Mouse (Mus musculus) inflammation-experienced regulatory T-cells, adult 6 months (primary cell): ENCODE measurements around the gene Rcor3. TPM values are rescaled to one million over a fixed set of nuclear protein-coding genes. Genes with fewer than 3 reads are reported as not detected.
A peak's percentile ranks its signal among the peaks of the same experiment; 100 is the strongest.

Source experiments
- ATAC-seq: one replicate; pipeline ENCODE4 v1.8.0; 2017
- polyA plus RNA-seq, 3 experiments: library from polyadenylated mRNA; unstranded; fragments of 100-300 nt; shearing (Covaris generic); gene quantifications; one replicate each; pipeline ENCODE4 v1.2.1; 2017

Rcor3 gene
- polyA plus RNA-seq, 3 experiments from 2014 or later, result 10.9 to 19.9 (median 14.6) TPM

DNA sequence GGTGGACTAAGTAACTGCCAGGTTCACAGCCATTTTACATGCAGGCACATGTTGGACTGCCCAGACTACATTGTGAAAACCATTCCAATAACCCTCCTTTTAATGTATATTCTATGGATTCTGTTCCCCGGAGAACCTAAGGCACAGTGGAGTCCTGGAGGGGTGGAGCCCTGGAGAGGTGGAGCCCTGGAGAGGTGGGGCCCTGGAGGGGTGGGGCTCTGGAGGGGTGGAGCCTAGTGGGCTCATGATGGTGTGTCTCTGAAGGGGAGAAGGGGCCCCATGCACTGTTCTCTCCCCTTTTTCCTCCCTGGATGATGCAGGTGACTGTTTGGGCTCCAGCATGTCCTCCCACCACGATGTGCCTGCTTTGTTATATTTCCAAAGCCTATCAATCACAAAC is 69.7 kb downstream of the Rcor3 start:
- ATAC-seq, result no peak

- no peak for ATAC-seq
These were observed 70.9 kb downstream of the Rcor3 start for GRCm38 (mm10) chr1:192066956-192067355.

GRCm38 (mm10) chr1:192063209-192063946 is 74.5 kb downstream of the Rcor3 start:
- no peak for ATAC-seq

GRCm38 (mm10) chr1:192062682-192063081 is 75.2 kb downstream of the Rcor3 start:
- ATAC-seq, result peak; percentile 77

GRCm38 (mm10) chr1:192061666-192062306 is 76.1 kb downstream of the Rcor3 start:
- peak; percentile 70 for ATAC-seq

- no peak for ATAC-seq
These were observed 79.0 kb downstream of the Rcor3 start for GRCm38 (mm10) chr1:192058911-192059310.

- ATAC-seq, result no peak
These were observed 84.1 kb downstream of the Rcor3 start for GRCm38 (mm10) chr1:192053726-192054125.

DNA sequence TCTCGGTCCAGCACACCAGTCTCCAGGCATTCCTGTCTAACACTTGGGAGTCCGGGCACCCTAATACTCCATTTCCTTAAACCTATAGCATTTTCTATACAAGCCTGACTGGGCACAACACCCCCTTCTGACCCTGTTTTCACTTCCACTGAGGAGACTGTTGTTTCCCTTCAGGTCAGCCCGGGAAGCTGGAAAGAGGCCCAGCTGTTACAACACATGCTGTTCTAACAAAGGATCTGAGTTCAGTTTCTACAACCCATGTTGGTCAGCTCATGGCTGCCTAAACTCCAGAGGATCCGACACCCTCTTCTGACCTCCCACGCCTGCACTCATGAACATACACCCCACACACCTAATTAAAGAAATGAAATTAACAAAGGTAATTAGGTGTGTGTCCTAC is 84.9 kb downstream of the Rcor3 start:
- ATAC-seq, result no peak

DNA sequence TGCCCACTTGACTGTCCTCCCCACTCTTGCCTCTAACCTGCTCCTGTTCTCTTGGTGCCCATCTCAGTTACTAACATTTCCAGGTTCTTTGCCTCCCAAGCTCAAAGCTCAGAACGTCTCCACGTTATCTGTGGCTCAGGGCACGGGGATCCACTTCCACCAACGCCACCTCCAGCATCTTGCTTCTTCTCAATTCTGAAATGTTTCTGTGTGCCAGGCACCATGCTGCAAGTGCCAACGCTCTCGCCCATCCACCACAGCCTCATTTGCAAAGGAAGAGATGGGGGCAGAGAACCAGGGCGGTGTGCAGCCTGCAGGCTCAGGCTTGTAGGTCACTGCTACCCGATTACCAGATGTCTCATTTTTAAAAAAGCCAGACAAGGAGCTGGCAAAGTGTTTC is 85.4 kb downstream of the Rcor3 start:
- no peak for ATAC-seq

Other genes with a start within 250 kb of the Rcor3 start
- 1 to 10 TPM; 1.3 to 1.6 (median 1.5) TPM for gene Slc30a1, start 231.3 kb downstream of the Rcor3 start, polyA plus RNA-seq
- gene Rd3, start 160.7 kb downstream of the Rcor3 start, polyA plus RNA-seq, result under 1 TPM; 0.51 to 0.95 (median 0.88) TPM
- gene Traf5, start 45.5 kb downstream of the Rcor3 start, polyA plus RNA-seq, result 10 to 100 TPM; 51.7 to 69.8 (median 67.4) TPM
- not detected for gene Kcnh1, start 52.7 kb upstream of the Rcor3 start, polyA plus RNA-seq